Mouse (Mus musculus) layer of hippocampus, postnatal 14 days (tissue): ENCODE measurements around the gene Cdk17. TPM values are rescaled to one million over a fixed set of nuclear protein-coding genes. Genes with fewer than 3 reads are reported as not detected.
"Not testable (repeated sequence)": the region's sequence is repeated elsewhere in the genome, so short reads cannot be mapped to it uniquely, and the experiment has no call there.

Experiments used
- DNase-seq, 2 experiments: peaks; one replicate each; pipeline ENCODE4 v3.0.0; 2021 to 2022; ENCODE audit warnings: low spot score in 2 of 2, mixed read lengths in 1 of 2
- total RNA-seq, 2 experiments: library from RNA; stranded (reverse); gene quantifications; 2 replicates each; pipeline ENCODE4 v1.2.3; 2021

The Cdk17 gene
- total RNA-seq, 2 experiments from 2014 or later = 138 to 142 TPM

GRCm38 (mm10) chr10:93142600-93143284, 17.9 kb upstream of the Cdk17 start:
- no peak for DNase-seq

DNA sequence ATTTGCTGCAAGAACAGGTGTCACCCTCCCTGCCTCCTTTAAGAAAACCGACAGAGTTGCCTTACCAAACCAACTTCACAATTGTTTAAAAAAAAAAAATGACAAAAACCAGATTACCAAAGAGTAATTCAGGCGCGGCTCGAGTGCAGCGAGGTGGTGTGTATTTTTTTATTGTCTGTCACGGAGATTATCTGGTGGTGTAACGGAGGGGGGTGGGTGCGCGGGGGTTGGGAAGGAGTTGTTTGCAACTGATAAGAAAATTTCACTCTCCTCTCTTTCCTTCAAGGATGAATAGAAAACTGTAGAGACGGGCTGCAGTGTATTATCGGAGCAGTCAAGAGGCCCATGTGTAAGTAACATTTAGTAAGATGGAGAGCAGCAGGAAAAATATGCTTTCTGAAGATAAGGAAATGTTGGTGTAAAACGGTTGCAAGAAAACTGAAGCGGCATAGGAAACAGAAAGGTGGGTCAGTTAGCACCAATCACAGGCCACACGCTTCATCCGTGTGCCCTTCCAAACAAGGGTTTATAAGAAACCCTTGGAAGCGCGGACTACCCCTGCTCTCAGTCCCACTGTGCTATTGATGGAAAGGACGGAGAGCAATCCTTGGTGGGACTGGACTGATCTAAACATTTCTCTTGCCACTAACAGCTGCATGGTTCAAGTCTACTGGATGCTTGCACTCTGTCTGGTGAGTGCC, 17.2 kb upstream of the Cdk17 start:
- no peak for DNase-seq

- DNase-seq = no peak
Observed at GRCm38 (mm10) chr10:93143986-93144314, 16.7 kb upstream of the Cdk17 start.

DNA sequence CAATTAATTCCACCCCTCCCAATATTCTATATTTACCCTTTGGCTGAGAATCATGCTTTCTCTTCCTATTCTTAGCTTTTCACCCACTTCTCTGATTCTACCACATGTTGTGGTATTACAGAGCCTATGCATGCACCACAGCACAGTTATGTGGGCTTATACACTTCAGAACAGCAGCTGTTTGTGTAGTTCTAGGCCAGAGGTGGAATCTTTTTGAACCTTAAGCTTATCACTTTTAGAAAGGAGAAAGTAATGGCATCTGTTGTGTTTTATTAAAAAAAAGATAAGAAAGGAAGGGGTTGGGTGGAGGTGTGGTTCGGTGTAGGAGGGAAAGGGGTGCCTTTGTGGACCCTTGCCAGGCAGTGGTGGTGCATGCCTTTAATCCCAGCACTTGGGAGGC, 16.1 kb upstream of the Cdk17 start:
- no peak for DNase-seq

- no peak for DNase-seq
Observed at GRCm38 (mm10) chr10:93145088-93145487, 15.6 kb upstream of the Cdk17 start.

GRCm38 (mm10) chr10:93146601-93147000, 14.1 kb upstream of the Cdk17 start:
- no peak for DNase-seq

- DNase-seq = no peak
Observed at GRCm38 (mm10) chr10:93147691-93148090, 13.0 kb upstream of the Cdk17 start.

DNA sequence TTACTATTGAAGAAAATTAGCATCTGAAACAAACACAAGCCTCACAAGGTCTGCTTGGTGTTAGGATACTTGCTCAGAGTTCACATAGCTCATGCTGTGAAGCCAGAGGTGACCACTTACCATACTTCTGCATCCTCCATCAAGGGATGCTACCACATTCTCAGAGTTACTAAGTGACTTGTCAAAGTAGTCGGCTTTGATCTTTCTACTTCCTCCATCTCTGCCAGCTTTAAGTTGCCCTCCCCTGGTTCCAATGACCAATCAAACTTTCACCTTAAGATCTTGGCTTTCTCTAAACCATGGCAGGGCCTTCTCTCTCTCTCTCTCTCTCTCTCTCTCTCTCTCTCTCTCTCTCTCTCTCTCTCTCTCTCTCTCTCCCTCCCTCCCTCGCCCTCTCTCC, 11.1 kb upstream of the Cdk17 start:
- no peak for DNase-seq

DNA sequence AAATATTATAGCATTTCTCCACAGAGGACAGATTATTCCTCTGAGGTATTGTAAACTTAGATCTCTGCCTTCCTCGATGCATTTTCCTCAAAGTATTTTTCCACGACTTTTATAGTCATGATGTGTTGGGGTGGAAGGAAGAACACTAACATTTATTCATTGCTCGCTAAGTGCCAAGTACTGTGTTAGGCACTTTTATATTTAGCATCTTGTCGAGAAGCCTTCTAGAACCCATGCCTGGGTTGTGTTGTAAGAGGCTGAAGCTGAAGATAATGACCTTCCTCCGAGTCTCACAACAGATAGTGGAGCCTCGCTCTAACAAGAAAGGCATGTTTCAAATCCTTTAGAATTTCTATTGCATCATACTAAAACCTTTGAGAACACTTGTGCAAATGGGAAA, 8.9 kb upstream of the Cdk17 start:
- no peak for DNase-seq

DNA sequence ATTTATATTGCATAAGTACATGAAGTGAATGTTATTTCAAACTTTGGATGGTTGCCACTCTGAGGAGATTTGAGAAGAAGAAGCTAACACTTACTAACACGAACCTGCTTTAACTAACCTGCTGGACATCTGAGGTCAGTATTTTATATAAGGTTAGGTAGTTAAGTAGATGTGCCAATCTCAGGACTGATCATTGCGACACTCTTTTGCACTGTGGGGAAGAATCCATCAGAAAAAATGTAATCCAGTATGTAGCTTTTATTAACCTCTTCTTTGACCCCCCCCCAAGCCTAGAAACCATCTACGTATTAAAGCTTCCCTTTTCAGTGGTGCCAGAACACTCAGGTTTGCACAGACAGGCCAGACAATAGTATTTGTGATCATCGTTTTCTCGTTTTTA, 8.0 kb upstream of the Cdk17 start:
- DNase-seq = no peak

DNA sequence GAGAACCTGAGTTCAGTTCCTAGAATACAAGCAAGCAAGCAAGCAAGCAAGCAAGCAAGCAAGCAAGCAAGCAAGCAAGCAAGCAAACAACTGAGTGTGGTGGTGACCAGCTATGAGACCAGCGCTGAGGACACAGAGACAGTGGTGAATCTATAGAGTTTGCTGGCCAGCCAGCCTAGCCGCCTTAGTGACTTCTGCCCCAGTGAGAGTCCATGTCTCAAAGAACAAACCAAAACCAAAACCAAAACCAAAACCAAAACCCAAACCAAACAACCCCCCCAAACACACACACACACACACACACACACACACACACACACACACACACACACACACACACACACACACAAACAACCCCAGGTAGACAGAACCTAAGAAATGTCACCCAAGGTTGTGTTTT, 7.3 kb upstream of the Cdk17 start:
- not testable (repeated sequence) for DNase-seq

DNA sequence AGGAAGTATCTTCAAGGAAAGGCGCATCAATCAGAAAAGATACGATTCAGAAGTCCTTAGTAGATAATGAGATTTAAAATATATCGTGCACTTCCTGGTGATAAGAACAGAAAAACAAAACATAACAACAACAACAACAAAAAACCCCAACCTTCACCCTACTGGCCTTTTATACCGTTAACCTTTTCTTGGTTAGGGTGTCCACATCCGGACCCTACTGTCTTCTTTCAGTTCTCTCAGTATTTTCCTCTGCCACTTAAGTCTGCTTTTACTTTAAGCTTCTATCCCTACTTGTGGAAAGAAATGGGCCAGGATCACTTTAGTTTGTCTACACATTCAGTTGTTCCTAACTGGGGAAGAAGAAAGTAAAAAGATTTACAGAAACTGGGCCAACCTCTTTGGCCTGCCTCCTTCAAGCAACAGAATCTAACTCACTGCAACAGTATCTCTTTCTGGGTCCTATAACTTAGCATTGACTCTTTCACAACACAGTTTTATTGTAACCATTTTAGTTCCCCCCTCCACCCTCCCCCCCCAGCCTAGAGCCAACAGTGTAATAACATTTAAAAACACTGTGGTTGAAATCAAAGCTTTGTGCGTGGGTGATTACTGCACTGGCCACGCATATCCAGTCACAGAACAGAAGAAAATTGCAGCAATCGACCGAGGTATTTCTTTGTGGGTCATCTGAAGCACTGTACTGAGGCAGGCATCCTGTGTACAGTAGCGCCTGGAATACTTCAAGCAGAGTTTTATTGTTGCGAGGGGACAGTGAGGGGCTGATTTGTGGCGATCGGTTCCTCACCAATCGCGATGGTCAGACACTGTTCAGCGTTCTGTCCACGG, 801 bp upstream of the Cdk17 start:
- no peak for DNase-seq

DNA sequence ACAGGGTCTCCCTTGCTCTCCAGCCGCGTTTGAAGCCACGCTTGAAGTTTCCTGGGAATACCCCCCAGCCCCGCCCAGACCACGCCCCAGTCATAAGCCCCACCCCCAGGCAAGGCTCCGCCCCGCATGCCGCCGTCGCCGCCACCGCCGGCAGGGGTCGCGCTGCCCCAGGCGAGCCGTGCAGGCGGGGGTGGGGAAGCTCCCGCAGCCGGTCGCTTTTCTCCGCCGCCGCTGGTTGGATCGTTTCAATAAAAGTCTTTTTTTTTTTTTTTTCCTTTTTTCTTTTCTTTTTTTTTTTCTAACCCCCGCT, 223 bp upstream of the Cdk17 start:
- peak; percentile 83 to 84 for DNase-seq

- peak; percentile 57 to 62 for DNase-seq
Observed at GRCm38 (mm10) chr10:93161511-93162275, 1.0 kb downstream of the Cdk17 start.

GRCm38 (mm10) chr10:93162276-93162971, 1.7 kb downstream of the Cdk17 start:
- DNase-seq = no peak

DNA sequence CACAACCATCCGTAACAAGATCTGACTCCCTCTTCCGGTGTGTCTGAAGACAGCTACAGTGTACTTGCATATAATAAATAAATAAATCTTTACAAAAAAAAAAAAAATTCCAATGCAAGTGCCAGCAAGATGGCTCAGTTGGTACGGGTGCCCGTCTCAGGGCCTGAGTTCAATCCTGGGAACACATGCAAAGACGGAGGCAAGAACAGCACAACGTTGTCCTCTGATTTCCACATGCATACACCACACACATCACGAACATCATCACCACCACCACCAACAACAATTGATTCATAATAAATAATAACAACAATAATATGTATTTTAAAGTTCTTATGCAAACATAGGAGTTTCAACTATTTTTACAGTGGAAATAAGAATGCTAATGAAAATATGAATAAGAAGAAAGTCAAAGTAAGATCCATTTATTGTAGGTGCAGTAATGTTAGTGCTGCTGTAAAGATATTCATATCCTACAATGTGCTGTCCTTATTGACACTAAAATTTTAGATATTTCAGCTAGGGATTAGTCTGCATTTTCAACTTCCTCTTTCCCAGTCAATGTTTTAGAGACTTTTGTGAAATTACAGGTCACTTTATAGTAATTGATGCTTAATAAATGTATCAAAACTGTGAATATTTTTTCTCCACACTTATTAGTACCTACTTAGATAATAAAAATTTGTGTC, 2.4 kb downstream of the Cdk17 start:
- DNase-seq = no peak

- no peak for DNase-seq
Observed at GRCm38 (mm10) chr10:93163711-93164488, 3.2 kb downstream of the Cdk17 start.

GRCm38 (mm10) chr10:93165416-93166381, 5.0 kb downstream of the Cdk17 start:
- DNase-seq = no peak
